Mouse (Mus musculus) embryonic fibroblast, embryonic 13.5 days (primary cell): ENCODE data around the gene Knl1.

Experiments
- CTCF ChIP-seq: IDR thresholded peaks from 2 replicates; pipeline ENCODE4 v1.5.1; 2011; ENCODE audit warnings: mild to moderate bottlenecking, control low read depth, low read length, moderate library complexity, borderline replicate concordance; ENCODE audit not compliant: insufficient read depth
- POLR2A ChIP-seq: IDR thresholded peaks from 2 replicates; pipeline ENCODE4 v1.6.1; 2011; ENCODE audit warnings: low read depth, mild to moderate bottlenecking, control low read depth, low read length, moderate library complexity

DNA sequence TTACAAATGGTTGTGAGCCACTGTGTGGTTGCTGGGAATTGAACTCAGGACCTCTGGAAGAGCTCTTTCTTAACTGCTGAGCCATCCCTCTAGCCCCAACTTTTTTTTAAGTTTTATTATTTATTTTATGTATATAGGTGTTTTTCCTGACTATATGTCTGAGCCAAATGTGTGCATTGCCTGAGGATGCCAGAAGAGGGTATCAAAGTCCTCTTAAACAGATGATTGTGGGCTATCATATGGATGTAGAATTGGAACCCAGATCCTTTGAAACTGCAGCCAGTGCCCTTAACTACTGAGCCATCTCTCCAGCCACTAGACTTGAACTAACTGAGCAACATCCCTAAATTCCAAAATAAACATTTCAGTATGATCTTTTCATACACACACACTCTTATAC is 54.6 kb downstream of the Knl1 start:
- TF ChIP-seq POLR2A (no peak), CTCF (no peak)
